Mouse (Mus musculus) liver, embryonic 14.5 days (tissue): ENCODE measurements around the gene Rpusd4. TPM values are rescaled to one million over a fixed set of nuclear protein-coding genes. Genes with fewer than 3 reads are reported as not detected.

Experiments used
- ATAC-seq: fragments of 200-750 bp; cut with Nextera tagmentation; 2 replicates; pipeline ENCODE4 v1.8.0; 2017; ENCODE audit warnings: moderate number of reproducible peaks, mild to moderate bottlenecking, moderate library complexity; ENCODE audit not compliant: insufficient read depth
- DNase-seq, 3 experiments: peaks; one replicate each; pipeline ENCODE4 v3.0.0-alpha.2; 2012 to 2013; ENCODE audit warnings: low read depth in 3 of 3, low spot score in 3 of 3
- H3K27ac ChIP-seq: fragments of 300-500 bp; sonication (generic); 2 replicates; pipeline ENCODE4 v1.5.1; 2014; ENCODE audit warnings: moderate library complexity, mild to moderate bottlenecking, control low read depth, inconsistent platforms
- H3K27me3 ChIP-seq: fragments of 300-500 bp; sonication (generic); 2 replicates; pipeline ENCODE4 v1.6.1; 2014; ENCODE audit warnings: mild to moderate bottlenecking, low read length, moderate library complexity; ENCODE audit not compliant: control insufficient read depth, insufficient read depth
- H3K36me3 ChIP-seq: fragments of 300-500 bp; sonication (generic); replicated peaks from 2 replicates; pipeline ENCODE4 v1.6.1; 2014; ENCODE audit warnings: low read depth; ENCODE audit not compliant: control insufficient read depth, insufficient read depth
- H3K4me1 ChIP-seq, 2 experiments: fragments of 200-500 bp in 1 of 2; fragments of 300-500 bp in 1 of 2; sonication (generic) in 1 of 2; replicated peaks; 2 replicates each; pipeline ENCODE4 v1.6.1; 2012 to 2014; ENCODE audit warnings: antibody characterized with exemption in 1 of 2, inconsistent platforms in 1 of 2, low read length in 1 of 2; ENCODE audit not compliant: control insufficient read depth in 2 of 2, insufficient read depth in 2 of 2
- H3K4me2 ChIP-seq: fragments of 300-500 bp; sonication (generic); 2 replicates; pipeline ENCODE4 v1.6.1; 2014; ENCODE audit warnings: low read depth, mild to moderate bottlenecking, control low read depth, moderate library complexity
- H3K4me3 ChIP-seq, 2 experiments: fragments of 200-500 bp in 1 of 2; fragments of 300-500 bp in 1 of 2; sonication (generic) in 1 of 2; 2 replicates each; pipeline ENCODE4 v1.5.1; 2012 to 2014; ENCODE audit warnings: low read depth in 2 of 2, low read length in 2 of 2, mild to moderate bottlenecking in 2 of 2, control low read depth in 1 of 2, inconsistent platforms in 1 of 2, moderate library complexity in 1 of 2; ENCODE audit not compliant: insufficient read depth in 1 of 2
- H3K9ac ChIP-seq: fragments of 300-500 bp; sonication (generic); replicated peaks from 2 replicates; pipeline ENCODE4 v1.6.1; 2014; ENCODE audit warnings: mild to moderate bottlenecking, control low read depth, moderate library complexity
- H3K9me3 ChIP-seq: fragments of 300-500 bp; sonication (generic); 2 replicates; pipeline ENCODE4 v1.6.1; 2016; ENCODE audit warnings: low read length, mixed read lengths; ENCODE audit not compliant: control insufficient read depth
- CTCF ChIP-seq: IDR thresholded peaks from 2 replicates; pipeline ENCODE4 v1.5.1; 2016; ENCODE audit warnings: antibody characterized with exemption, low read depth, control low read depth
- EP300 ChIP-seq: IDR thresholded peaks from 2 replicates; pipeline ENCODE4 v1.6.1; 2016; ENCODE audit warnings: antibody characterized with exemption, low read depth
- WGBS: fragments of 180-500 bp; shearing (Covaris S2); extraction: QIAGEN DNeasy Blood & Tissue Kit; methylation state at CpG from one replicate; pipeline ENCODE4 v1.1.7; 2014; ENCODE audit not compliant: insufficient replicate concordance; 5-methylcytosine and 5-hydroxymethylcytosine counted together
- polyA plus RNA-seq, 2 experiments: library from polyadenylated mRNA; depleted of rRNA in 1 of 2; stranded (reverse) in 1 of 2; unstranded in 1 of 2; fragments of >200 nt; fragmentation: Nextera tagmentation in 1 of 2; extraction: Ambion mirVana in 1 of 2; gene quantifications; 2 replicates each; pipeline versions ENCODE4 v1.2.1 to v1.2.3; 2012 to 2014

Rpusd4 gene
- polyA plus RNA-seq, 2 experiments: 8.9 to 11.4 TPM

DNA sequence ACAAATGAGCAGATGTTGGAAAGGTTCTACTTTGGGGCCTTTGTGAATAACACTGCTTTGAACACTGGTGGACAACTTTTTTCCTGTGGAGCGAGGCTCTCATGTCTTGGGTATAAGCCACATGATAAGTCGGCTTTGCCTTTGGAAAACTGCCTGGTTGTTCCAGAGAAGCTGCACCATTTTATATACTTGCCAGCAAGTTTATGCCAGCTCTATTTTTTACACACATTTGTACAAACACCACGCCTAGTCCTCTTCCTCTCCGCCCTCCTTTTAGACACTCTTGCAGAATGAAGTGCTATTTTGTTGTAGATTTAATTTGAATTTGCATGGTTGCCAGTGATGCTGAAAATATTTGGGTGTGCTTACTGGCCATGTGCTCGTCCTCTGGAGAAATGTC is 25.8 kb downstream of the Rpusd4 start:
- no peaks in the 10 kb centered on the region for H3K27me3 ChIP-seq
- ATAC-seq: no peak
- no peak overlapping the region for H3K4me3 ChIP-seq
- TF ChIP-seq CTCF (no peak), EP300 (no peak)
- 59% methylated on average over 5 of the region's 5 CpGs for WGBS
- H3K36me3 ChIP-seq: no peaks in the 10 kb centered on the region
- peaks cover 0 to 4% of the 10 kb centered on the region in 2 experiments; a peak in 2 of 4 replicates for H3K4me1 ChIP-seq
- H3K4me2 ChIP-seq: no peak overlapping the region
- no peak overlapping the region for H3K27ac ChIP-seq
- H3K9ac ChIP-seq: no peak overlapping the region
- H3K9me3 ChIP-seq: no peaks in the 10 kb centered on the region
- DNase-seq: no peak

DNA sequence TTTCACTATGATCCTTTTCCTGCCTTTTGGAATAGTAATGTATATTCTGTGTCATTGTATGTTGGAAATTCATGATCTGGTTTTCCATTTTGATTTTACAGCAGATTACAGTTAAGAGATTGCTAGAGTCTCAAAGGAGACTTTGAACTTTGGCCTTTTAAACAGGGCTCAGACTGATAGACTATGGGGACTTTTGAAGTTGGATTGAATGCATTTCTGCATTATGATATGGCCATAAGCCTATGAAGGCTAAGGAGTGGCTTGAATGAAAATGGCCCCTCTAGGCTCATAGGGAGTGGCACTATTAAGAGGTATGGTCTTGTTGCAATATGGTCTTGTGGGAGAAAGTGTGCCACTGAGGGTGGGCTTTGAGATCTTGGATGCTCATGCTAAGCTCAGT is 30.1 kb downstream of the Rpusd4 start:
- TF ChIP-seq CTCF (no peak), EP300 (no peak)
- Histone ChIP-seq H3K27me3 (no peaks in the 10 kb centered on the region), H3K4me1 (no peaks in the 10 kb centered on the region), H3K4me3 (no peak overlapping the region), H3K36me3 (no peaks in the 10 kb centered on the region), H3K9me3 (no peaks in the 10 kb centered on the region), H3K27ac (no peak overlapping the region), H3K9ac (no peak overlapping the region), H3K4me2 (no peak overlapping the region)
- DNase-seq (no peak), ATAC-seq (no peak)

DNA sequence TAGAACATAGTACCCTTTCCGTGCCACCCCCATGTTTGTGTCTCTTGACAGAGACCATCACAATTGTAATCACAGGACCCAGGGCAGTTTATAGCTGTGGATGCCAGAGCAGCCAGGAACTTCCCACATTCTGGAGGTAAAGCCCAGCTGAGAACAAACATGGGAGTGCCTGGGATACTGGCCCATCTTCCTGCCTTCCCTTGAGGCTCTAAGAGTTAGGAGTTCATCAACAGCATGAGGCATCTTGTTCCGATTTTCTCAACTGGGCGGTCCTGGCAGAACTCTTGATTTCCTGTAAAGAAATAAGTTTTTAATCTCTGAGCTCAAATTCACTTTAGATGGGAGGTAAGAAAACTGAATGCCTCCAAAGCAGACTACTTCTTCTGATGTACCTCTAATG is 34.5 kb downstream of the Rpusd4 start:
- Histone ChIP-seq H3K36me3 (no peaks in the 10 kb centered on the region), H3K4me1 (no peaks in the 10 kb centered on the region), H3K27me3 (no peaks in the 10 kb centered on the region), H3K4me2 (no peak overlapping the region), H3K9me3 (no peaks in the 10 kb centered on the region), H3K9ac (no peak overlapping the region), H3K4me3 (no peak overlapping the region), H3K27ac (no peak overlapping the region)
- DNase-seq: no peak
- 67% methylated on average over 3 of the region's 3 CpGs for WGBS
- TF ChIP-seq CTCF: no peak
- ATAC-seq: no peak

DNA sequence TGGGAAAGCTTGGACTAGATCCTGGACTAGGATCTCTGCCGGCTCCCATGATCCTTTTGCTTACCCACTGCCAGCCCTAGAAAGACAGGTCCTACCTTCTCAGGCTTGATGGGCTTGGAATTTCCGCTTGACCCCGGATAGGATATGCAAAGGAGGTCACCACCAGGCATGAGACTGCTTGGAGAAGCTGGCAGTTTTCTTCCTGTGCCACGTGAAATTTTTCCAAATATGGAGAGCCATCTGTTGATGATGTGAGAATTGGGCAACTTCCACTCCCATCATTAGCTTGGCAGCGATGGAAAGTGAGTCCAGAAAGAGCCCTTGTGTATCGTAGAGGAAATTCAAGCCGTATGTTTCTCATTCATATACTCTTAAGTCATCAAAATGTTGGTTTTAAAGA is 39.8 kb downstream of the Rpusd4 start:
- 56% methylated on average over 7 of the region's 7 CpGs for WGBS
- no peaks in the 10 kb centered on the region for H3K9me3 ChIP-seq

DNA sequence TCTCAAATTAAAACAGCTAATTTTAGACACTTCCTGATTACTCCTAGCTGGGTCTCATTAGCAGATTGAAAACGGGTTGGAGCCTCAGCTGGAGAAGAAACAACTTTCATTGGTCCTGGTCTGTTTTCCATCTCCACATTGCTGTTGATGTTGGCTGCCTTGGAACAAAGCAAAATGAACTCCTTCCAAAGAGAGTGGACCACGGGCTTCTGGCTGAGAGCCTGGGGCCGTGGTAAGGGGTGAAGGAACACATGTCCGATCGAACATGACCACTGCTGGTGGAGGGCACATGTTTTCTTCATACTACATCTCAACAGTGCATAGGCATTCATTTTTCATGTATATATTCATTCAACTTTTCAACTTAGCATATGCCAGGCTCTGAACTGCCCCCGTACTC is 42.7 kb downstream of the Rpusd4 start:
- H3K4me3 ChIP-seq: no peak overlapping the region
- H3K4me2 ChIP-seq: no peak overlapping the region
- H3K36me3 ChIP-seq: no peaks in the 10 kb centered on the region
- no peak overlapping the region for H3K27ac ChIP-seq
- H3K9ac ChIP-seq: no peak overlapping the region
- H3K4me1 ChIP-seq: no peaks in the 10 kb centered on the region
- ATAC-seq (no peak), DNase-seq (no peak)
- H3K27me3 ChIP-seq: no peaks in the 10 kb centered on the region
- H3K9me3 ChIP-seq: no peaks in the 10 kb centered on the region
- TF ChIP-seq EP300: no peak
- no peak for TF ChIP-seq CTCF
- 64% methylated on average over 6 of the region's 6 CpGs for WGBS

More for the DNA sequence above, 39.8 kb downstream of the Rpusd4 start:
- Histone ChIP-seq H3K9ac (no peak overlapping the region), H3K27me3 (no peaks in the 10 kb centered on the region), H3K36me3 (no peaks in the 10 kb centered on the region), H3K4me3 (no peak overlapping the region), H3K4me1 (no peaks in the 10 kb centered on the region), H3K27ac (no peak overlapping the region), H3K4me2 (no peak overlapping the region)
- DNase-seq: no peak
- ATAC-seq: no peak
- TF ChIP-seq EP300 (no peak), CTCF (no peak)

DNA sequence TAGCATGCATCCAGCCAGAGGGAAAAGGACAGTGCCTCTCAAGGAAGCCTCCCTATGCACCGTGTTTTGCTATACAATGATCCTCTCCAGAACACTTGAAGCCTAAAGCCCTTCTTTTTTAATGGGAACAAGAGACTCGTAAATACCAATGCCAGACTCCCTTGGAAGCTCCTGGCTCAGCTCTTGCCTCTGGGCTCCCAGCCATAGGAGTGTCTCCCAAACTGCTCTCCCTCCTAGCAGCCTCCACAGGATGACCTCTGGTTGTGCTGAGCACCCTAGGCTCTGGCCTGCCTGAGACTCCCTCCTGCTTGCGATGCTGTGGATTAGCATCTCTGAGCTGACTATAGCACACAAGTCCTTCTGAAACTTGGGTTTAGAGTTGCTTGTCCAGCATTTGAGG is 44.9 kb downstream of the Rpusd4 start:
- 46% methylated on average over 3 of the region's 3 CpGs for WGBS
- no peak for ATAC-seq
- no peak for TF ChIP-seq EP300
- TF ChIP-seq CTCF: no peak

More for the DNA sequence above, 44.9 kb downstream of the Rpusd4 start:
- Histone ChIP-seq H3K9ac (no peak overlapping the region), H3K9me3 (no peaks in the 10 kb centered on the region), H3K27ac (no peak overlapping the region), H3K4me2 (no peak overlapping the region), H3K4me1 (no peaks in the 10 kb centered on the region), H3K36me3 (no peaks in the 10 kb centered on the region), H3K27me3 (no peaks in the 10 kb centered on the region), H3K4me3 (no peak overlapping the region)
- DNase-seq: no peak
